In genomic region chr15:80529955-80530869, GRCm38 (mm10) we compare ENCODE assay signal across 8 mouse cellular contexts. TPM values are rescaled to one million over a fixed set of nuclear protein-coding genes. Genes with fewer than 3 reads are reported as not detected.
DNase-seq lines count a peak whose midpoint lies in the region; ATAC-seq and TF ChIP-seq lines count a peak whose summit lies in the region.
"Had no signal": no experiment of that assay in that cellular context is flagged by ENCODE, and none has a peak within 500 bp of the region (broad histone marks: within the 10 kb centered on the region; RNA-seq: fewer than 3 reads in every experiment).

No protein-coding gene starts in this region.

- peak; percentile 90 for DNase-seq in brain, embryonic 14.5 days (ENCODE audit: low read depth)
- peak; percentile 31 to 47 for DNase-seq in left cerebral cortex, adult 8-10 months (ENCODE audit: low spot score in 2 of 2)
- no peak for DNase-seq in heart, postnatal 14 days
- no peak for DNase-seq in spleen, postnatal 4 days (ENCODE audit: low spot score in 2 of 2)

- no peak for TF ChIP-seq CTCF in brain, embryonic 14.5 days (IDR thresholded peaks at IDR 0.05; ENCODE audit: borderline replicate concordance, extremely low read depth, insufficient read depth, insufficient read length)

- H3K9ac ChIP-seq in embryonic facial prominence, embryonic 12.5 days: no peak overlapping the region
- H3K9ac ChIP-seq in neural tube, embryonic 14.5 days (replicated peaks; ENCODE audit: low read depth, low read length): no peak overlapping the region

- H3K9me3 ChIP-seq in embryonic facial prominence, embryonic 12.5 days: no peaks in the 10 kb centered on the region
- H3K9me3 ChIP-seq in neural tube, embryonic 14.5 days (ENCODE audit: control insufficient read depth, low read length): no peaks in the 10 kb centered on the region

- H3K36me3 ChIP-seq in embryonic facial prominence, embryonic 12.5 days: no peaks in the 10 kb centered on the region
- no peaks in the 10 kb centered on the region for H3K36me3 ChIP-seq in neural tube, embryonic 14.5 days (ENCODE audit: control insufficient read depth, insufficient read depth, low read length)

- no peak for ATAC-seq in embryonic facial prominence, embryonic 12.5 days (ENCODE audit: insufficient number of reproducible peaks, insufficient read depth, low FRiP score, low TSS enrichment)
- no peak for ATAC-seq in neural tube, embryonic 14.5 days (ENCODE audit: low read depth)
- ATAC-seq in erythroblast, adult 5-6 weeks (replicated peaks; ENCODE audit: low FRiP score, poor library complexity, severe bottlenecking): no peak

- no peaks in the 10 kb centered on the region for H3K4me1 ChIP-seq in embryonic facial prominence, embryonic 12.5 days
- no peaks in the 10 kb centered on the region for H3K4me1 ChIP-seq in neural tube, embryonic 14.5 days (ENCODE audit: control insufficient read depth, insufficient read depth, low read length)

- H3K4me3 ChIP-seq in embryonic facial prominence, embryonic 12.5 days: no peak overlapping the region
- no peak overlapping the region for H3K4me3 ChIP-seq in neural tube, embryonic 14.5 days (ENCODE audit: low read depth, low read length)

- H3K27ac ChIP-seq in embryonic facial prominence, embryonic 12.5 days: no peak overlapping the region
- H3K27ac ChIP-seq in neural tube, embryonic 14.5 days (ENCODE audit: low read depth, low read length): no peak overlapping the region

- intact Hi-C loops in heart, postnatal 14 days (cut with DNase I): no loop called here

- WGBS in embryonic facial prominence, embryonic 12.5 days: 42% methylated on average over 20 of the region's 20 CpGs
- 37% methylated on average over 20 of the region's 20 CpGs for WGBS in neural tube, embryonic 14.5 days

- H3K4me2 ChIP-seq in embryonic facial prominence, embryonic 12.5 days (replicated peaks): 0 out of 2 replicates have a peak overlapping the region, but pooled peaks have one; percentile 14
- peak overlapping the region; percentile 9; the same call in 1 of the 2 replicates for H3K4me2 ChIP-seq in neural tube, embryonic 14.5 days (ENCODE audit: low read depth, low read length)

- no peak for TF ChIP-seq POLR2A in brain, embryonic 14.5 days (IDR thresholded peaks at IDR 0.05; ENCODE audit: borderline replicate concordance, extremely low read depth, insufficient read depth, insufficient read length, poor library complexity, severe bottlenecking)

- H3K27me3 ChIP-seq in embryonic facial prominence, embryonic 12.5 days: no peaks in the 10 kb centered on the region
- no peaks in the 10 kb centered on the region for H3K27me3 ChIP-seq in neural tube, embryonic 14.5 days (ENCODE audit: control insufficient read depth, insufficient read depth, low read length)

RNA-seq across cellular contexts. Expression of gene Enthd1, which starts 34.7 kb away (rescaled TPM):
- not detected in 2 replicates for polyA plus RNA-seq in brain, embryonic 14.5 days (2012; rRNA removed)
- polyA plus RNA-seq in embryonic facial prominence, embryonic 12.5 days (2016; fragmentation: Nextera tagmentation; extraction: Ambion mirVana): not detected in 2 replicates
- not detected for total RNA-seq in left cerebral cortex, adult 8-10 months (2022)
- not detected in 2 replicates for polyA plus RNA-seq in neural tube, embryonic 14.5 days (2014; fragmentation: Nextera tagmentation; extraction: Ambion mirVana)
- total RNA-seq in erythroblast, adult 5-6 weeks (2015; ENCODE audit: low replicate concordance): not detected in 2 replicates
- total RNA-seq in erythroblast, adult 5-6 weeks (2017; ENCODE audit: low replicate concordance): not detected in 2 replicates
- total RNA-seq in heart, postnatal 14 days (2021): not detected
- total RNA-seq: granulocyte monocyte progenitor cell, adult 5-6 weeks had no signal

RNA-seq across cellular contexts. Expression of gene Grap2, which starts 42.2 kb away (rescaled TPM):
- polyA plus RNA-seq in brain, embryonic 14.5 days (2012; rRNA removed): 0.30 and 0.49 TPM in 2 replicates
- 3.0 and 4.0 TPM in 2 replicates for polyA plus RNA-seq in embryonic facial prominence, embryonic 12.5 days (2016; fragmentation: Nextera tagmentation; extraction: Ambion mirVana)
- under 1 TPM; 0.16 to 0.84 (median 0.79) TPM for total RNA-seq in left cerebral cortex, adult 8-10 months (2022)
- 0.32 and 0.37 TPM in 2 replicates for polyA plus RNA-seq in neural tube, embryonic 14.5 days (2014; fragmentation: Nextera tagmentation; extraction: Ambion mirVana)
- 138 and 159 TPM in 2 replicates for total RNA-seq in erythroblast, adult 5-6 weeks (2015; ENCODE audit: low replicate concordance)
- total RNA-seq in erythroblast, adult 5-6 weeks (2017; ENCODE audit: low replicate concordance): 126 and 164 TPM in 2 replicates
- 1 to 10 TPM; 1.7 to 5.4 TPM for total RNA-seq in heart, postnatal 14 days (2021)

Comparison
In these comparisons a context has a peak if more than half of its experiments do, and no peak if none do; other contexts are left out.
1. DNase-seq: peak in brain, embryonic 14.5 days (single experiment) and left cerebral cortex, adult 8-10 months (2 of 2); none in heart, postnatal 14 days (0 of 2) and spleen, postnatal 4 days (0 of 2).
2. RNA of gene Grap2, which starts 42.2 kb away (total RNA-seq): 126 to 164 TPM in erythroblast, adult 5-6 weeks; 1.7 to 5.4 TPM in heart, postnatal 14 days and 0.16 to 0.84 TPM in left cerebral cortex, adult 8-10 months; every median in the first group is over 10 times any median in the second.